Mouse (Mus musculus): ENCODE results near the gene Usp29.

DNA sequence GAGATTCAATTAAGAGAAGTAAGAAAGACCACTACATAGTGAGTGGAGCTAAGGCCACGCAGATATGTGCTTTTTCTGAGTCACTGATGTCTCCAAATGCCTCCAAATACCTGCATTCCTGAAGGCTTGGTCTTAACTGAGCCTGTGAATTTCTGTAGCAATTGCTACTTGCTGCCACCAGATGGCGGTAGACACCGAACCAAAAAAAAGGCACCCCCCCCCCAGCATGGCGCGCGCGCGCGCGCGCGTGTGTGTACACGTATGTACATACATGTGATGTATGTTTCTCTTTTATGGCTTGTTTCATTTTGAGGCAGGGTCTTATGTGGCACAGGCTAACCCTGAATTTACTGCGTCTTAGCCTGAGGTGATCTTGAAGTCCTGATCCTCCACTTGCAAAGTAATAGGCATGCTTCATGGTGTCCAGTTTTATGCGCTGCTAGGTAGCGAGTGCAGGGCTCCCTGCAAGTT is 210.4 kb downstream of the Usp29 start:
- TF ChIP-seq CTCF (IDR thresholded peaks at IDR 0.05; ENCODE audit: borderline replicate concordance, insufficient read depth, low read depth, low read length) (peak; percentile 58; the same call in 1 of the 2 replicates), POLR2A (IDR thresholded peaks at IDR 0.05; ENCODE audit: borderline replicate concordance, insufficient read depth, low read length) (no peak)

Measured in cerebellum, adult 2 months (tissue).